Mouse (Mus musculus): ENCODE measurements at regions not wholly inside any gene's neighbourhood (a gene's known extent, or its start where the extent isn't known, plus 50 kb on each side); places are given as distances from the start of the nearest gene placed in this dataset.

- H3K9ac ChIP-seq (ENCODE audit: low read depth, low read length) = no peak overlapping the region
- no peaks in the 10 kb centered on the region for H3K27me3 ChIP-seq (ENCODE audit: control insufficient read depth, insufficient read depth, low read depth, low read length)
- no peak overlapping the region for H3K27ac ChIP-seq (ENCODE audit: low read length)
- H3K9me3 ChIP-seq (replicated peaks; ENCODE audit: control insufficient read depth, low read length) = no peaks in the 10 kb centered on the region
- H3K36me3 ChIP-seq (ENCODE audit: control insufficient read depth, insufficient read depth) = no peaks in the 10 kb centered on the region
- 68% methylated on average over 2 of the region's 2 CpGs for WGBS (ENCODE audit: insufficient replicate concordance)
- H3K4me3 ChIP-seq (ENCODE audit: low read depth, low read length) = no peak overlapping the region
- no peak overlapping the region for H3K4me2 ChIP-seq (ENCODE audit: low read depth, low read length)
- H3K4me1 ChIP-seq (ENCODE audit: control insufficient read depth, low read depth, low read length) = peaks cover 5% of the 10 kb centered on the region
- no peak for ATAC-seq (ENCODE audit: low read depth)
Observed at GRCm38 (mm10) chr15:36910272-36910671, 97.3 kb downstream of the Zfp706 start.

- ATAC-seq (ENCODE audit: low read depth) = no peak
- Histone ChIP-seq H3K4me1 (ENCODE audit: control insufficient read depth, low read depth, low read length) (peaks cover 5% of the 10 kb centered on the region), H3K27ac (ENCODE audit: low read length) (no peak overlapping the region), H3K4me3 (ENCODE audit: low read depth, low read length) (no peak overlapping the region), H3K9me3 (replicated peaks; ENCODE audit: control insufficient read depth, low read length) (no peaks in the 10 kb centered on the region), H3K27me3 (ENCODE audit: control insufficient read depth, insufficient read depth, low read depth, low read length) (no peaks in the 10 kb centered on the region), H3K4me2 (ENCODE audit: low read depth, low read length) (no peak overlapping the region), H3K36me3 (ENCODE audit: control insufficient read depth, insufficient read depth) (no peaks in the 10 kb centered on the region), H3K9ac (ENCODE audit: low read depth, low read length) (no peak overlapping the region)
- WGBS (ENCODE audit: insufficient replicate concordance) = 61% methylated on average over 3 of the region's 3 CpGs
Observed at GRCm38 (mm10) chr15:36909494-36909893, 98.1 kb downstream of the Zfp706 start.

- WGBS (ENCODE audit: insufficient replicate concordance) = 48% methylated on average over 5 of the region's 5 CpGs
- Histone ChIP-seq H3K36me3 (ENCODE audit: control insufficient read depth, insufficient read depth) (no peaks in the 10 kb centered on the region), H3K9me3 (replicated peaks; ENCODE audit: control insufficient read depth, low read length) (no peaks in the 10 kb centered on the region), H3K4me3 (ENCODE audit: low read depth, low read length) (no peak overlapping the region), H3K4me1 (ENCODE audit: control insufficient read depth, low read depth, low read length) (peaks cover 9% of the 10 kb centered on the region), H3K4me2 (ENCODE audit: low read depth, low read length) (no peak overlapping the region), H3K27ac (ENCODE audit: low read length) (no peak overlapping the region), H3K27me3 (ENCODE audit: control insufficient read depth, insufficient read depth, low read depth, low read length) (no peaks in the 10 kb centered on the region), H3K9ac (ENCODE audit: low read depth, low read length) (no peak overlapping the region)
- ATAC-seq (ENCODE audit: low read depth) = no peak
Observed at GRCm38 (mm10) chr15:36906789-36907188, 100.8 kb downstream of the Zfp706 start.

GRCm38 (mm10) chr15:36906052-36906451 is 101.5 kb downstream of the Zfp706 start:
- no peak overlapping the region for H3K27ac ChIP-seq (ENCODE audit: low read length)
- no peaks in the 10 kb centered on the region for H3K27me3 ChIP-seq (ENCODE audit: control insufficient read depth, insufficient read depth, low read depth, low read length)
- no peak overlapping the region for H3K4me3 ChIP-seq (ENCODE audit: low read depth, low read length)
- no peak for ATAC-seq (ENCODE audit: low read depth)
- peaks cover 9% of the 10 kb centered on the region for H3K4me1 ChIP-seq (ENCODE audit: control insufficient read depth, low read depth, low read length)
- no peaks in the 10 kb centered on the region for H3K9me3 ChIP-seq (replicated peaks; ENCODE audit: control insufficient read depth, low read length)
- H3K36me3 ChIP-seq (ENCODE audit: control insufficient read depth, insufficient read depth) = no peaks in the 10 kb centered on the region
- no peak overlapping the region for H3K9ac ChIP-seq (ENCODE audit: low read depth, low read length)
- H3K4me2 ChIP-seq (ENCODE audit: low read depth, low read length) = no peak overlapping the region
- 30% methylated on average over 3 of the region's 3 CpGs for WGBS (ENCODE audit: insufficient replicate concordance)

- H3K4me3 ChIP-seq (ENCODE audit: low read depth, low read length) = no peak overlapping the region
- 48% methylated on average over 5 of the region's 5 CpGs for WGBS (ENCODE audit: insufficient replicate concordance)
- no peaks in the 10 kb centered on the region for H3K9me3 ChIP-seq (replicated peaks; ENCODE audit: control insufficient read depth, low read length)
- no peak for ATAC-seq (ENCODE audit: low read depth)
- no peak overlapping the region for H3K9ac ChIP-seq (ENCODE audit: low read depth, low read length)
- H3K4me2 ChIP-seq (ENCODE audit: low read depth, low read length) = no peak overlapping the region
- H3K27me3 ChIP-seq (ENCODE audit: control insufficient read depth, insufficient read depth, low read depth, low read length) = no peaks in the 10 kb centered on the region
- H3K27ac ChIP-seq (ENCODE audit: low read length) = no peak overlapping the region
- no peaks in the 10 kb centered on the region for H3K36me3 ChIP-seq (ENCODE audit: control insufficient read depth, insufficient read depth)
- H3K4me1 ChIP-seq (ENCODE audit: control insufficient read depth, low read depth, low read length) = peaks cover 13% of the 10 kb centered on the region
Observed at GRCm38 (mm10) chr15:36903922-36904321, 103.7 kb downstream of the Zfp706 start.

GRCm38 (mm10) chr15:36903309-36903708 is 104.3 kb downstream of the Zfp706 start:
- Histone ChIP-seq H3K9me3 (replicated peaks; ENCODE audit: control insufficient read depth, low read length) (no peaks in the 10 kb centered on the region), H3K4me1 (ENCODE audit: control insufficient read depth, low read depth, low read length) (peaks cover 13% of the 10 kb centered on the region), H3K4me3 (ENCODE audit: low read depth, low read length) (no peak overlapping the region), H3K27me3 (ENCODE audit: control insufficient read depth, insufficient read depth, low read depth, low read length) (no peaks in the 10 kb centered on the region), H3K4me2 (ENCODE audit: low read depth, low read length) (no peak overlapping the region), H3K27ac (ENCODE audit: low read length) (no peak overlapping the region), H3K9ac (ENCODE audit: low read depth, low read length) (no peak overlapping the region), H3K36me3 (ENCODE audit: control insufficient read depth, insufficient read depth) (no peaks in the 10 kb centered on the region)
- ATAC-seq (ENCODE audit: low read depth) = no peak
- WGBS (ENCODE audit: insufficient replicate concordance) = 13% methylated on average over 4 of the region's 4 CpGs

- no peak for ATAC-seq (ENCODE audit: low read depth)
- no peak overlapping the region for H3K27ac ChIP-seq (ENCODE audit: low read length)
- no peaks in the 10 kb centered on the region for H3K36me3 ChIP-seq (ENCODE audit: control insufficient read depth, insufficient read depth)
- peaks cover 7% of the 10 kb centered on the region for H3K4me1 ChIP-seq (ENCODE audit: control insufficient read depth, low read depth, low read length)
- 11% methylated on average over 7 of the region's 7 CpGs for WGBS (ENCODE audit: insufficient replicate concordance)
- H3K4me3 ChIP-seq (ENCODE audit: low read depth, low read length) = no peak overlapping the region
- no peaks in the 10 kb centered on the region for H3K9me3 ChIP-seq (replicated peaks; ENCODE audit: control insufficient read depth, low read length)
- H3K27me3 ChIP-seq (ENCODE audit: control insufficient read depth, insufficient read depth, low read depth, low read length) = no peaks in the 10 kb centered on the region
- no peak overlapping the region for H3K4me2 ChIP-seq (ENCODE audit: low read depth, low read length)
- H3K9ac ChIP-seq (ENCODE audit: low read depth, low read length) = no peak overlapping the region
Observed at GRCm38 (mm10) chr15:36901830-36902285, 105.7 kb downstream of the Zfp706 start.

- Histone ChIP-seq H3K27ac (ENCODE audit: low read length) (no peak overlapping the region), H3K9ac (ENCODE audit: low read depth, low read length) (no peak overlapping the region)
- WGBS (ENCODE audit: insufficient replicate concordance) = 45% methylated on average over 5 of the region's 5 CpGs
Observed at GRCm38 (mm10) chr15:36901350-36901749, 106.2 kb downstream of the Zfp706 start.

GRCm38 (mm10) chr15:36900940-36901339 is 106.6 kb downstream of the Zfp706 start:
- peaks cover 7% of the 10 kb centered on the region for H3K4me1 ChIP-seq (ENCODE audit: control insufficient read depth, low read depth, low read length)
- H3K4me2 ChIP-seq (ENCODE audit: low read depth, low read length) = no peak overlapping the region
- H3K27me3 ChIP-seq (ENCODE audit: control insufficient read depth, insufficient read depth, low read depth, low read length) = no peaks in the 10 kb centered on the region
- H3K9me3 ChIP-seq (replicated peaks; ENCODE audit: control insufficient read depth, low read length) = no peaks in the 10 kb centered on the region
- no peak for ATAC-seq (ENCODE audit: low read depth)
- WGBS (ENCODE audit: insufficient replicate concordance) = 49% methylated on average over 2 of the region's 2 CpGs
- no peaks in the 10 kb centered on the region for H3K36me3 ChIP-seq (ENCODE audit: control insufficient read depth, insufficient read depth)
- no peak overlapping the region for H3K27ac ChIP-seq (ENCODE audit: low read length)
- H3K9ac ChIP-seq (ENCODE audit: low read depth, low read length) = no peak overlapping the region
- H3K4me3 ChIP-seq (ENCODE audit: low read depth, low read length) = no peak overlapping the region

More at GRCm38 (mm10) chr15:36901350-36901749, 106.2 kb downstream of the Zfp706 start:
- peaks cover 7% of the 10 kb centered on the region for H3K4me1 ChIP-seq (ENCODE audit: control insufficient read depth, low read depth, low read length)
- no peak for ATAC-seq (ENCODE audit: low read depth)
- no peak overlapping the region for H3K4me3 ChIP-seq (ENCODE audit: low read depth, low read length)
- H3K27me3 ChIP-seq (ENCODE audit: control insufficient read depth, insufficient read depth, low read depth, low read length) = no peaks in the 10 kb centered on the region
- no peaks in the 10 kb centered on the region for H3K36me3 ChIP-seq (ENCODE audit: control insufficient read depth, insufficient read depth)
- H3K4me2 ChIP-seq (ENCODE audit: low read depth, low read length) = no peak overlapping the region
- no peaks in the 10 kb centered on the region for H3K9me3 ChIP-seq (replicated peaks; ENCODE audit: control insufficient read depth, low read length)

Data from liver, embryonic 16.5 days (tissue).